Mouse (Mus musculus): ENCODE data around the gene Mettl8.

Gene Mettl8

GRCm38 (mm10) chr2:71033014-71033413, 22.4 kb downstream of the Mettl8 start:
- no peak for DNase-seq

GRCm38 (mm10) chr2:71031973-71032794, 23.2 kb downstream of the Mettl8 start:
- DNase-seq = no peak

- DNase-seq = no peak
These were observed 24.7 kb downstream of the Mettl8 start for GRCm38 (mm10) chr2:71030663-71031062.

- no peak for DNase-seq
These were observed 27.8 kb downstream of the Mettl8 start for GRCm38 (mm10) chr2:71027631-71028030.

- DNase-seq = no peak
These were observed 28.6 kb downstream of the Mettl8 start for GRCm38 (mm10) chr2:71026787-71027186.

- DNase-seq = no peak
These were observed 29.6 kb downstream of the Mettl8 start for GRCm38 (mm10) chr2:71025576-71026315.

GRCm38 (mm10) chr2:71023986-71024385, 31.4 kb downstream of the Mettl8 start:
- no peak for DNase-seq

- DNase-seq = no peak
These were observed 32.4 kb downstream of the Mettl8 start for GRCm38 (mm10) chr2:71022991-71023390.

- no peak for DNase-seq
These were observed 34.7 kb downstream of the Mettl8 start for GRCm38 (mm10) chr2:71020674-71021073.

- no peak for DNase-seq
These were observed 35.5 kb downstream of the Mettl8 start for GRCm38 (mm10) chr2:71019704-71020375.

GRCm38 (mm10) chr2:71019277-71019676, 36.1 kb downstream of the Mettl8 start:
- no peak for DNase-seq

GRCm38 (mm10) chr2:71013521-71013920, 41.9 kb downstream of the Mettl8 start:
- no peak for DNase-seq

- no peak for DNase-seq
These were observed 43.6 kb downstream of the Mettl8 start for GRCm38 (mm10) chr2:71011816-71012215.

GRCm38 (mm10) chr2:71004354-71004753, 51.0 kb downstream of the Mettl8 start:
- no peak for DNase-seq

- DNase-seq = no peak
These were observed 52.9 kb downstream of the Mettl8 start for GRCm38 (mm10) chr2:71002509-71002908.

- no peak for DNase-seq
These were observed 56.6 kb downstream of the Mettl8 start for GRCm38 (mm10) chr2:70998771-70999170.

- DNase-seq = peak; percentile 12
These were observed 58.9 kb downstream of the Mettl8 start for GRCm38 (mm10) chr2:70996438-70996837.

GRCm38 (mm10) chr2:70995900-70996299, 59.5 kb downstream of the Mettl8 start:
- DNase-seq = no peak

- DNase-seq = no peak
These were observed 61.6 kb downstream of the Mettl8 start for GRCm38 (mm10) chr2:70993740-70994139.

- DNase-seq = no peak
These were observed 62.7 kb downstream of the Mettl8 start for GRCm38 (mm10) chr2:70992715-70993114.

- no peak for DNase-seq
These were observed 65.2 kb downstream of the Mettl8 start for GRCm38 (mm10) chr2:70990196-70990595.

GRCm38 (mm10) chr2:70989201-70990191, 65.9 kb downstream of the Mettl8 start:
- no peak for DNase-seq
